Mouse (Mus musculus): ENCODE measurements around the gene S100a13.

The S100a13 gene

DNA sequence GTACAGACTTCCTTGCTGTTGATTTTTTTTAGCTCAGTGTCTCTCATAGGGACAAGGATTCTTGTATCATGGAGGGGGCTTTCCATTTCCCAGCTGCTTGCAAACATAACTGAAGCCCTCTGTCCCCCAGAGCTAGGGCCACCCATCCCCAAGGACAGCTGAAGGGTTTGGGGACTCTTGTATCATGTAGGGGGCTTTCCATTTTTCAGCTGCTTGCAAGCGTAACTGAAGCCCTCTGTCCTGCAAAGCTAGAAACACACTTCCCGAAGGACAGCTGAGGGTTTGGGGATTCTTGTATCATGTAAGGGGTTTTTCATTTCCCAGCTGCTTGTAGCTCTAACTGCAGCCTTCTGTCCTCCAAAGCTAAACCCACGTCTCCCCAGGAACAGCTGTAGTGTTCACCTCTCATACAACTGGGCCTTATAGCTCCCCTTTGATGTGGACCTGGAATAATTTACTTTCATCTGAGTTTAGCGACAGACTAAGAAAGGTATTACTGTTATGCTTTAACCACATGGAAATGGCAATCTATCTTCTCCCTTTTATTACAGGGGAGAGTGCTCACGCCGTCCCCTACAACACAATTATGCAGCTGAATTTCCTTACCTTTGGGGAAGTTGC is 45.9 kb downstream of the S100a13 start, which contains the start of gene S100a3:
TSS of gene S100a3 (plus strand) at position 571 of the 621 bp plus-strand sequence.
- DNase-seq: no peak
